8 mouse cellular contexts compared by ENCODE assay signal in genomic region chr7:84687653-84688580, GRCm38 (mm10). TPM values are rescaled to one million over a fixed set of nuclear protein-coding genes. Genes with fewer than 3 reads are reported as not detected.
DNase-seq lines count a peak whose midpoint lies in the region; ATAC-seq lines count a peak whose summit lies in the region.

No protein-coding gene starts in this region.

- intact Hi-C loops in heart, postnatal 14 days (cut with DNase I) = loop anchor here (2.0 kb wide), 1 partner anchor 87 kb away; no protein-coding TSS in a partner anchor

- ATAC-seq in heart, embryonic 12.5 days (ENCODE audit: insufficient number of reproducible peaks, low FRiP score) = no peak
- no peak for ATAC-seq in liver, embryonic 13.5 days (ENCODE audit: low read depth)

- no peaks in the 10 kb centered on the region for H3K36me3 ChIP-seq in heart, embryonic 12.5 days
- H3K36me3 ChIP-seq in liver, embryonic 13.5 days = no peaks in the 10 kb centered on the region

- WGBS in heart, embryonic 12.5 days = 70% methylated on average over 12 of the region's 12 CpGs
- WGBS in liver, embryonic 13.5 days (ENCODE audit: insufficient replicate concordance) = 45% methylated on average over 12 of the region's 12 CpGs

- no peaks in the 10 kb centered on the region for H3K9me3 ChIP-seq in heart, embryonic 12.5 days (replicated peaks)
- H3K9me3 ChIP-seq in liver, embryonic 13.5 days (replicated peaks) = no peaks in the 10 kb centered on the region

- peaks cover 10% of the 10 kb centered on the region; the same call in 1 of the 2 replicates for H3K4me1 ChIP-seq in heart, embryonic 12.5 days (replicated peaks)
- peaks cover 66% of the 10 kb centered on the region for H3K4me1 ChIP-seq in liver, embryonic 13.5 days (replicated peaks)

- DNase-seq in heart, postnatal 14 days = no peak
- peak; percentile 8 to 11 for DNase-seq in thymus, postnatal 36 days
- DNase-seq in thymus, postnatal 0 days (ENCODE audit: low spot score) = no peak
- no peak for DNase-seq in liver, embryonic 13.5 days
- DNase-seq in c-Kit-positive CD71-positive TER-119-positive erythroid progenitor cells, embryonic 14.5 days (ENCODE audit: low spot score) = no peak
- DNase-seq in urinary bladder, postnatal 4 days (ENCODE audit: low spot score in 2 of 2) = no peak
- DNase-seq in cerebellum, adult 11 months = no peak

- H3K9ac ChIP-seq in heart, embryonic 12.5 days = no peak overlapping the region
- H3K9ac ChIP-seq in liver, embryonic 13.5 days = peak overlapping the region; percentile 91

- peak overlapping the region; percentile 65; the same call in 1 of the 2 replicates for H3K4me3 ChIP-seq in heart, embryonic 12.5 days
- peak overlapping the region; percentile 89 for H3K4me3 ChIP-seq in liver, embryonic 13.5 days (replicated peaks)

- H3K27me3 ChIP-seq in heart, embryonic 12.5 days (replicated peaks) = no peaks in the 10 kb centered on the region
- no peaks in the 10 kb centered on the region; the same call in 1 of the 2 replicates for H3K27me3 ChIP-seq in liver, embryonic 13.5 days

- H3K4me2 ChIP-seq in heart, embryonic 12.5 days = peak overlapping the region; percentile 32
- peak overlapping the region; percentile 61 for H3K4me2 ChIP-seq in liver, embryonic 13.5 days

- H3K27ac ChIP-seq in heart, embryonic 12.5 days (ENCODE audit: poor library complexity, severe bottlenecking) = no peak overlapping the region
- H3K27ac ChIP-seq in liver, embryonic 13.5 days = peak overlapping the region; percentile 97

RNA-seq across cellular contexts. Expression of gene Zfand6, which starts 1.8 kb away (rescaled TPM):
- polyA plus RNA-seq in heart, embryonic 12.5 days (2016; fragmentation: Nextera tagmentation; extraction: Ambion mirVana) = 163 and 170 TPM in 2 replicates
- total RNA-seq in heart, postnatal 14 days (2021) = 10 to 100 TPM; 95.4 to 97.4 TPM
- polyA plus RNA-seq in thymus, postnatal 0 days (2015; fragmentation: Nextera tagmentation; extraction: Ambion mirVana) = 166 and 178 TPM in 2 replicates
- 129 and 146 TPM in 2 replicates for polyA plus RNA-seq in liver, embryonic 13.5 days (2015; fragmentation: Nextera tagmentation; extraction: Ambion mirVana)

Comparison
In these comparisons a context has a peak if more than half of its experiments do, and no peak if none do; other contexts are left out.
1. DNase-seq: peak in thymus, postnatal 36 days (2 of 2); none in heart, postnatal 14 days (0 of 2), thymus, postnatal 0 days (single experiment), liver, embryonic 13.5 days (single experiment), c-Kit-positive CD71-positive TER-119-positive erythroid progenitor cells, embryonic 14.5 days (single experiment), urinary bladder, postnatal 4 days (0 of 2) and cerebellum, adult 11 months (single experiment).